Mouse (Mus musculus): ENCODE data around the gene Ccnd3.

The Ccnd3 gene

GRCm38 (mm10) chr17:47551049-47551448 is 46.2 kb downstream of the Ccnd3 start:
- DNase-seq (ENCODE audit: low spot score in 2 of 2) = no peak

- DNase-seq (ENCODE audit: low spot score in 2 of 2) = no peak
These were observed 48.1 kb downstream of the Ccnd3 start for GRCm38 (mm10) chr17:47552994-47553393.

DNA sequence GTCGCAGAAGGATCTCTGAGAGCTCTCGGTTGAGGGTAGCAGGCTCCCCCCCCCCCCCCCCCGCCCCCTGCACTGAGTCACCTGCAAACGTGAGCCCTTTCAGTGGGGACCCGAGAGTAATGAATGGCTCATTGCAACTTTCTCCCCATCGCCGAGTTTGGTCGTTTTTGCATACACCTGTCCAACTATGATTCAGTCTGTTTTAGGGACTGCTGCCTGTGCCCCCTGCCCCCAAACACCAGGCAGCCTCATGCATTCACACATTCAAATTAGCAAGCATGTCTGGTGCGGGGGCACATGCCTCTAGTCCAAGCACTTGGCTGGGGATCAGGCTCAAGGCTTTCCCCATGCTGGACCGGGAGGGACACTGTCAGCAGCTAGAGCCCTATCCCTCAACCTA is 49.8 kb downstream of the Ccnd3 start:
- no peak for DNase-seq (ENCODE audit: low spot score in 2 of 2)

DNA sequence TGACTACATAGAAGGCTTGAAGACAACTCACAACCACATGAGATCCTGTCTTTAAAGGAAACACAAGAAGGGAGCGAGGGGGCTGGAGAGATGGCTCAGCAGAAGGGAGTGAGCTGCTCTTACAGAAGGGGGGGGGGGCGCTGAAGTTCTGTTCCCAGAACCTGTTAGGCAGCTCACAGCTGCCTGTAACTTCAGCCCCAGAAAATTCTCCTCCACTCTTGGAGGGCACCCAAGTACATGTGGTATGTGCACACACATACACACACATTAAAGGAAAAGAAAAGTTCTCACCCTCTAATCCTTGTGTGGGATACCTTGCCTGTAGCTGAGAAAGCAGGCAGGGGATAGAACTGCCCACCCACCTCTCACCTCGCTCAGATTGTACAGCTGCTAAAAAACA is 52.3 kb downstream of the Ccnd3 start:
- no peak for DNase-seq (ENCODE audit: low spot score in 2 of 2)

GRCm38 (mm10) chr17:47559726-47560125 is 54.9 kb downstream of the Ccnd3 start:
- DNase-seq (ENCODE audit: low spot score in 2 of 2) = peak in 1 of 2 experiments; percentile 26

- no peak for DNase-seq (ENCODE audit: low spot score in 2 of 2)
These were observed 58.0 kb downstream of the Ccnd3 start for GRCm38 (mm10) chr17:47562875-47563274.

GRCm38 (mm10) chr17:47564612-47565011 is 59.8 kb downstream of the Ccnd3 start:
- no peak for DNase-seq (ENCODE audit: low spot score in 2 of 2)

DNA sequence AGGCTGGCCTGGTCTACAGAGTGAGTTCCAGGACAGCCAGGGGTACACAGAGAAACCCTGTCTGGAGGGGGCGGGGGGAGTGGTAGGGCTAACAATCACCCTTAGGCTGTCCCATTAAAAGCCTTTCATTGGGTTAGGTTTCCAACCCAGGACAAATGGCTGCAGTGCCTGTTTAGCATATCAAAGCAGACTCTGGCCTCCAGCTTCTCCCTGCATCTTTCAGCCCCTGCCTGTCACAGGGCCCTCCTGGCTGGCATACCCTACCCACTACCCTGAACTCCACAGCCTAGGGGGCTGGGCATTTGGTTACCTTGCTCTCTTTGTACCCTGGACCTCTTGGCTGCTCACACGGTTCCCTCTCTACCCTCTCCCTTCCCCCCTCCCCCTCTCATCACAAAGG is 61.3 kb downstream of the Ccnd3 start:
- no peak for DNase-seq (ENCODE audit: low spot score in 2 of 2)

DNA sequence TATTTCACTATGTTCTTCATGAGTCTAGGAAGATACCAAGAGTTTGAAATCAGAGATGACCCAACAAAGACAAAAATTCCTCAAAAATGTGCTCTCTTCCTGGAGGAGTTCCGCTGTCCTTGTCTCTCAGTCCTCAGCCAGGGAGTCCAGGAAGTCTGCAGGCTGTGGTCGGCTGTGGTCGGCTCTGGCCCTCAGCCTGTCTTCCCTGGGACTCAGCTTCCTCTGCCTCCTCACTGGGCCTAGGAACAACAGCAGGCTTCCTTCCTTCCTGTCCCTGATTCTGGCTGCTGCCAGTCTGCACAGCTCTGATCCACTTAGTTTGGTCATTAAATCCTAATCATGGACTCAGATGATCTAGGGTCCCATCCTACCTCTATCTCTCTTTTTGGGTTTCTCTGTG is 62.4 kb downstream of the Ccnd3 start:
- no peak for DNase-seq (ENCODE audit: low spot score in 2 of 2)

GRCm38 (mm10) chr17:47568389-47568788 is 63.5 kb downstream of the Ccnd3 start:
- DNase-seq (ENCODE audit: low spot score in 2 of 2) = no peak

DNA sequence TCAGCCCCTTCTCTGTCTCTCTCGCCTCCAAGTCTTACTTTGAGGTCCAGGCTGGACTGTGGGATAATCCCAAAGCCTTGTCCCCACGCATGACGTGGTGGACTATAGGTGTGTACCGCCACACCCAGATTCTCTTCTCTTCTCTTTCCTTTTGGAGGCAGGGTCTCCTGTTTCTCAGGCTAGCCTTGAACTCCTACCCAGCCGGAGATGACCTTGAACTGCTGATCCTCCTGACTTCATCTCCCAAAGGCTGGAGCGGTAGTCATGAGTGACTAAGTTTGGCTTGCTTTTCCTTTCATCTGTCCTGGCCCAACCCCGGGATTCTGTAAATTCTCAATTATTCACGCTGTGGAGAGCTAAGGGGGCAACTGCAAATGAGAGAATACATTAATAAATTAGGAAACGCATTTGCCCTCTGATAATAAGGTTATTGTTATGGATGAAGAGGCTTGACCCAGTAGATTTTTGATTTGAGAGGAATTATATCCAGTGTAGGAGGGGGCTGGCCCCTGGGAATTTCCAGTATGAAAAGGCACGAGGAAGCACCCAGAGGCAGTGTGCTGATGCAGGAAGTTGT is 64.2 kb downstream of the Ccnd3 start:
- no peak for DNase-seq (ENCODE audit: low spot score in 2 of 2)

- no peak for DNase-seq (ENCODE audit: low spot score in 2 of 2)
These were observed 66.8 kb downstream of the Ccnd3 start for GRCm38 (mm10) chr17:47571621-47572020.

DNA sequence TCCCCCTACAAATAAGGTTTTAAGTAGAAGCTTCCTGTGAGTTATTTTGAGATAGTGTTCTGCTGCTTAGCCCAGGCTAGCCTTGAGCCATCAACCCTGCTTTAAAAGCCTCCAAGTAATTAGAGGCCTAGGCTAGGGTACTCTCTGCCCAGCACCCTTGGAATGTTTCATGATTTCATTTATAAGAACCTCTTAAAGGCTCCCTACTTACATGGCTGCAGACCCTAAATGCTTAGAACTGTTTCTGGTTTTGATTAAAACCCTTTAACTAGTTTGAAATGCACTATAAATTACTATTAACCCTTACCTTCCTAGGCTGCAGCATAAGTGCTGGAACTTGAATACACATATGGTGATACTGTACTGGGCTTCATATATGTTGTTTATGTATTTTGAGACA is 67.6 kb downstream of the Ccnd3 start:
- no peak for DNase-seq (ENCODE audit: low spot score in 2 of 2)

GRCm38 (mm10) chr17:47574028-47574427 is 69.2 kb downstream of the Ccnd3 start:
- DNase-seq (ENCODE audit: low spot score in 2 of 2) = no peak

- DNase-seq (ENCODE audit: low spot score in 2 of 2) = peak in 1 of 2 experiments; percentile 31
These were observed 70.0 kb downstream of the Ccnd3 start for GRCm38 (mm10) chr17:47574830-47575229.

DNA sequence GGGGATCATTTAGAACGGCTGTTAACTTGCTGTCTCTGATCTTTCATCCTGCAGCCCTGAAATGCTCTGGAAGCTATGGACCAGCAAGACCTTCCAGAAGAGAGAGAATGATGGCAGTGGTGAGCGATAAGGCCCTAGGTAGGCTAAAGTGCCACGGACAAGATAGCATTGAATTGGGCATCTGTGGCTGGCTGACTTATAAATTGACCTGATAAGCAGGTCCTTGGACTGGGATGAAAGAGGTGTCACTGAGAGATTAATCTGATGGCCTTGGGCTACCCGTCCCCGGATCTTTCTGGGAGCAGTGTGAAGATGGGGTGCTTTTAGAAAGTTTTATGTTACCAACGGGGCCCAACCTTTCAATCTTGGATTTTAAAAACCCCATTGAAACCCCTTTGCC is 73.8 kb downstream of the Ccnd3 start:
- no peak for DNase-seq (ENCODE audit: low spot score in 2 of 2)

DNA sequence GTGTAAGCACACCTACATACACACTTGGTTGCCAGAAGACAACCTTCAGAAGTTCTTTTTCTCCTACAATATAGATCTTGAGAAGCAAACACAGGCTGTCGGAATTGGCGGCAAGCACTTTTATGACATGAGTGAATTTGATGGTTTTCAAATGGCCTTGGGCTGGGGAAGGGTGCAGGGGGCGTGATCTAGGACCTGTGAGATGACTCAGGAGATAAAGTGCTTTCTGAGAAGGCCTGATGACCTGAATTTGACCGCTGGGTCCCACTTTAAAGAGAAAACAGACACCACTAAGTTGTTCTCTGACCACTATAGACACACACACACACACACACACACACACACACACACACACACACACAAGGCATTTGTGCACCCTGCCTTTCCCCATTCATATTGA is 76.1 kb downstream of the Ccnd3 start:
- no peak for DNase-seq (ENCODE audit: low spot score in 2 of 2)

GRCm38 (mm10) chr17:47588517-47588916 is 83.7 kb downstream of the Ccnd3 start:
- DNase-seq (ENCODE audit: low spot score in 2 of 2) = no peak

DNA sequence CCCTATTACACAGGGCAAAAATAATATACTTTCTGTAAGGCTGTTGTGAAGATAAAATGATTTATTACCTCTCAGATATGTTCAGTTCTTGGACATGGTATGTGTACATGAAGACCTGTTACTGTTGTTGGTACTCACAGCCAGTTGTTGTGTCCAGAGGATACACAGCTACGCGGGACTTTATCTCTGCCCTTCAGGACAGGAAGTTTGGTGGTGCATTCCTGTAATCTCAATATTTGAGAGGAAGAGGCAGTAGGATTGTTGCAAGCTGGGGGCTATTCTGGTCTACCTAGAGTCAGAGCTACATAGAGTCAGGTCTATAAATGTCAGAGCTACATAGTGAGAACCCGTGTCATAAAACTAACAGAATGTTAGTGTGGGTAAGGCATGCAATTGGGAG is 86.2 kb downstream of the Ccnd3 start:
- DNase-seq (ENCODE audit: low spot score in 2 of 2) = no peak

GRCm38 (mm10) chr17:47593215-47593853 is 88.5 kb downstream of the Ccnd3 start:
- peak; percentile 92 to 98 for DNase-seq (ENCODE audit: low spot score in 2 of 2)

GRCm38 (mm10) chr17:47593854-47594182 is 89.0 kb downstream of the Ccnd3 start:
- no peak for DNase-seq (ENCODE audit: low spot score in 2 of 2)

GRCm38 (mm10) chr17:47594183-47594968 is 89.5 kb downstream of the Ccnd3 start:
- peak in 1 of 2 experiments; percentile 32 for DNase-seq (ENCODE audit: low spot score in 2 of 2)

GRCm38 (mm10) chr17:47594969-47595247 is 90.1 kb downstream of the Ccnd3 start:
- DNase-seq (ENCODE audit: low spot score in 2 of 2) = no peak

All from urinary bladder, postnatal 4 days (tissue).